Mouse (Mus musculus): ENCODE results near the gene Olfr1371.

- TF ChIP-seq CTCF (IDR thresholded peaks at IDR 0.05; ENCODE audit: borderline replicate concordance, insufficient read depth, low read length) (no peak), POLR2A (IDR thresholded peaks at IDR 0.05; ENCODE audit: low read depth, low read length) (no peak)
These were observed 49.9 kb downstream of the Olfr1371 start for GRCm38 (mm10) chr11:52163926-52164325.
